Mouse (Mus musculus): Measurements from ENCODE around the gene Gtpbp1.

DNA sequence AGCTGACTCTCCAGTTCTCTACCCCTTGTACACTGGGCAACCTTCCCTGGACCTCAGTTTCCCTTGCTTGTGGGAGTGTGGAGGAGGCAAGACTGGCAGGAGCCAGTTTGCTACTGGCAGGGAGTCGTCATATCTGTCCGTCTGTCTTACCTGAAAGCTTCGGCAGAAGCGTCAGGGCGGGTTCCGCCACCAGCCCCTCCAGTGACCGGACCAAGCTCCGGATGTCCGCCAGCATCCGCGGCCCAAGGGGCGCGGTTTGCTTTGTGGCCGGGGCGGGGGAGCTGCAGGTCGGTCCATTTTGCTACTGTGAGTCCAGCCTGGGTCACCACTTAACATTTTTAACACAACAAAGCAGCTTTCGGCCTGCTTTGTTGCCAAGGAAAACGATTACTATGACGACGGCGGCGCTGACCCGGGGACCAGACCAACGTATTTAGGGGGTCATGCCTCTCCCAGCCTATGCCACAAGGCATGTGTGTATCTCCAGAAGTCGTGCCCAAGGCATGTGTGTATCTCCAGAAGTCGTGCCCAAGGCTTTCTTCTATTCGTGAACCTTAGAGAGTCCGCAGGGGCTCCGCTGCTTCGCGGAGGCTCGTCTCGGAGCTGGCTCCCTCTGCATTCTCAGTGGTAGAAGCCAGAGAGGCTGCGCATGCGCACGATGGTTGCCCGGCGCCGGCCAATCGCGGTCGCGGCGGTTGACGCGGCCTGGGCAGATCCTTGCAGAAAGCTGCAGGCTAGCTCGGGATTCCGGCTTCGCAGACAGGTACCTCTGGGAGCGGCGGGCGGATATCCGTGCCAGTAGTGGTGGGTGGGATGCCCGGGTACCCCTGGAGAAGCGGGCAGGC lies 31.9 kb upstream of the Gtpbp1 start, which contains the start of the genes Fam227a and Cby1:
- TF ChIP-seq CTCF (IDR thresholded peaks at IDR 0.05; ENCODE audit: borderline replicate concordance, extremely low read depth, insufficient read depth, insufficient read length) (no peak), POLR2A (IDR thresholded peaks at IDR 0.05; ENCODE audit: borderline replicate concordance, extremely low read depth, insufficient read depth, insufficient read length, poor library complexity, severe bottlenecking) (peak; percentile 56; the same call in 1 of the 2 replicates)
